Mouse (Mus musculus) limb, embryonic 11.5 days (tissue): ENCODE results near the gene Zfp976. TPM values are rescaled to one million over a fixed set of nuclear protein-coding genes. Genes with fewer than 3 reads are reported as not detected.
"Not testable (repeated sequence)": the region's sequence is repeated elsewhere in the genome, so short reads cannot be mapped to it uniquely, and the experiment has no call there.

Source experiments
- ATAC-seq: fragments of 200-750 bp; cut with Nextera tagmentation; 2 replicates; pipeline ENCODE4 v1.8.0; 2017; ENCODE audit warnings: low read depth; ENCODE audit not compliant: insufficient number of reproducible peaks, low FRiP score, low TSS enrichment
- DNase-seq: peaks from one replicate; pipeline ENCODE4 v3.0.0-alpha.2; 2015; ENCODE audit warnings: low spot score
- H3K27ac ChIP-seq: fragments of 300-500 bp; sonication (generic); replicated peaks from 2 replicates; pipeline ENCODE4 v1.5.1; 2014; ENCODE audit warnings: low read depth, mild to moderate bottlenecking, low read length
- H3K27me3 ChIP-seq: fragments of 300-500 bp; sonication (generic); 2 replicates; pipeline ENCODE4 v1.6.1; 2014; ENCODE audit warnings: mild to moderate bottlenecking, low read length, mixed read lengths; ENCODE audit not compliant: control insufficient read depth, insufficient read depth
- H3K36me3 ChIP-seq: fragments of 300-500 bp; sonication (generic); 2 replicates; pipeline ENCODE4 v1.6.1; 2014; ENCODE audit warnings: mild to moderate bottlenecking, low read length, moderate library complexity, mixed read lengths; ENCODE audit not compliant: control insufficient read depth, insufficient read depth
- H3K4me1 ChIP-seq: fragments of 300-500 bp; sonication (generic); 2 replicates; pipeline ENCODE4 v1.6.1; 2014; ENCODE audit warnings: low read length, mixed read lengths; ENCODE audit not compliant: control insufficient read depth, insufficient read depth
- H3K4me2 ChIP-seq: fragments of 300-500 bp; sonication (generic); 2 replicates; pipeline ENCODE4 v1.6.1; 2014; ENCODE audit warnings: low read depth, mild to moderate bottlenecking, moderate library complexity; ENCODE audit not compliant: severe bottlenecking
- H3K4me3 ChIP-seq: fragments of 300-500 bp; sonication (generic); 2 replicates; pipeline ENCODE4 v1.5.1; 2014; ENCODE audit warnings: low read depth, low read length
- H3K9ac ChIP-seq: fragments of 300-500 bp; sonication (generic); 2 replicates; pipeline ENCODE4 v1.6.1; 2014; ENCODE audit warnings: mild to moderate bottlenecking, low read length
- H3K9me3 ChIP-seq: fragments of 300-500 bp; sonication (generic); 2 replicates; pipeline ENCODE4 v1.6.1; 2016; ENCODE audit warnings: low read length; ENCODE audit not compliant: control insufficient read depth
- WGBS: fragments of 180-500 bp; shearing (Covaris S2); extraction: QIAGEN DNeasy Blood & Tissue Kit; methylation state at CpG from one replicate; pipeline ENCODE4 v1.1.7; 2014; 5-methylcytosine and 5-hydroxymethylcytosine counted together
- microRNA-seq: library from miRNA; unstranded; fragments of <30 nt; microRNA quantifications from one replicate; pipeline ENCODE4, GENCODE M21; 2016
- polyA plus RNA-seq: library from polyadenylated mRNA; unstranded; fragments of >200 nt; fragmentation: Nextera tagmentation; extraction: Ambion mirVana; gene quantifications from 2 replicates; pipeline ENCODE4 v1.2.1, GENCODE M21; 2014

Zfp976 gene
- polyA plus RNA-seq, 1 experiment from 2014 or later = 2.7 TPM

- H3K27me3 ChIP-seq, ATAC-seq, H3K4me2 ChIP-seq, H3K4me1 ChIP-seq, H3K9ac ChIP-seq, H3K9me3 ChIP-seq, H3K27ac ChIP-seq, H3K36me3 ChIP-seq, H3K4me3 ChIP-seq, DNase-seq: not testable (repeated sequence)
- WGBS = 88% methylated on average over 11 of the region's 11 CpGs
These were observed 50.0 kb downstream of the Zfp976 start, which contains the start of gene Zfp977 for GRCm38 (mm10) chr7:42592413-42592812. Gene Zfp977 (minus strand): TSS chr7:42592547.

- not testable (repeated sequence) for H3K4me1 ChIP-seq, H3K27me3 ChIP-seq, H3K27ac ChIP-seq, H3K9me3 ChIP-seq, DNase-seq, H3K4me2 ChIP-seq, ATAC-seq, H3K9ac ChIP-seq, H3K36me3 ChIP-seq, H3K4me3 ChIP-seq
These were observed 51.1 kb downstream of the Zfp976 start for GRCm38 (mm10) chr7:42591311-42591710.

DNA sequence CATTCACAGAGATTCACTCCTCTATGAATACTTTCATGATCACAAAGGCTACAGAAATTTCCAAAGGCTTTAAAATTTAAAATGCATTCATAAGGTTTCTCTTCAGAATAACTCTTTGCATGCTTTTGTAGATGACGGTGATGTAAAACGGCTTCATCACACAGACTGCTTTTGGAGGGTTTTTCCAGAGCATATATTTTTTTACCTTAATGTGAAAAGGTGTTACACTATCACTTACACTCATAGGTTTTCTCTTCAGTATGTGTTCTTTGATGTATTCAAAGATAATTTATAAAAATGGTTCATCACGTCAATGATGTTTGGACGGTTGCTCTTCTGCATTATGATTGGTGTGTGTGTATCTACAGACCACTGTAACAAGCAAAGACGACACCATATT is 63.9 kb downstream of the Zfp976 start, which contains the start of gene Gm21028:
Gene Gm21028, minus strand, starts transcription at position 101 of the 400 bp plus-strand sequence.
- peaks cover 3% of the 10 kb centered on the region; the same call in 1 of the 2 replicates for H3K9me3 ChIP-seq
- H3K27me3 ChIP-seq = no peaks in the 10 kb centered on the region

More for the DNA sequence above, 63.9 kb downstream of the Zfp976 start, which contains the start of gene Gm21028:
- Histone ChIP-seq H3K27ac (no peak within 1 kb of the TSS), H3K4me3 (no peak within 1 kb of the TSS), H3K9ac (no peak within 1 kb of the TSS), H3K36me3 (no peaks in the 10 kb centered on the region), H3K4me1 (no peaks in the 10 kb centered on the region), H3K4me2 (no peak within 1 kb of the TSS)
- WGBS = 93% methylated on average over 5 of the region's 5 CpGs
- DNase-seq (no peak), ATAC-seq (no peak)

Small RNAs within 50 kb of the gene (microRNA-seq; reads per million reads assigned to microRNA genes)
- not detected for gene Gm24938

Other genes with a start within 250 kb of the Zfp976 start
- gene 4933421I07Rik, start 194.5 kb downstream of the Zfp976 start, polyA plus RNA-seq = not detected in 2 replicates
- 14.3 and 16.4 TPM in 2 replicates for gene Zfp141, start 136.8 kb downstream of the Zfp976 start, polyA plus RNA-seq
- 5.6 TPM in 1 of 2 replicates, not detected in the other for gene Gm21028, start 64.0 kb downstream of the Zfp976 start, polyA plus RNA-seq
- gene Zfp977, start 50.0 kb downstream of the Zfp976 start, polyA plus RNA-seq = 2.4 TPM in 2 replicates
- gene Zfp975, start 50.2 kb upstream of the Zfp976 start, polyA plus RNA-seq = 12.3 and 12.5 TPM in 2 replicates
- not detected in 2 replicates for gene Gm17067, start 84.4 kb upstream of the Zfp976 start, polyA plus RNA-seq
- not detected in 2 replicates for gene Vmn2r62, start 150.9 kb upstream of the Zfp976 start, polyA plus RNA-seq
- not detected in 2 replicates for gene Gm2381, start 224.6 kb upstream of the Zfp976 start, polyA plus RNA-seq